Mouse (Mus musculus): ENCODE data around the gene Als2cl.

Gene Als2cl

DNA sequence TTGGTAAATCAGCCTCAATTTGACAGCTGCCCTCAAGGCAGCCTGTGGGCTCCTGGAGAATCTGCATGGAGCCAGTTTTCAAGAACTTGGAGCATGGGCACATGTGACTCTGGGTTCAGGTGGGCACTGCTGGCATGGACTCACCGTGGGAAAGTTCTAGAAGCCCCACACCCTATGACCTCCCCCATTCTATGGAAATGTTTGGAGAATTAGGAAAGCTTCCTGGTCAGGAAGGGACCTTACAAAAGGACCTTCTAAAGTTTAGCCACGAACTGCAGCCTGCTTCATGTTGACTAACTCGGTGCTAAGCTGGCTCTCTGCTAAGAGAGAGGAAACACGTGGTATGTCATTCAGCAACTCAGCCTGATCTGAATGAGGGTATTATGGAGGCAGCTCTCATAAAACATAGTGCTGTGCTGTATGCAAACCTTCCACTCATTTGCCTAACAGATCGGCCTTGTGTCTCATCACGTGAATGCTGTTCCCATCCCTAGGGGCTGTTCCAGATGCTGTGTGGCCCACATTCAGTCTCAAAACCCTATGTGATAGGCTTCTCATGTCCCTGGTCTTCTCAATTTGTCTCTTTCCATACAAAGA lies 29.8 kb downstream of the Als2cl start:
- in situ Hi-C loops (cut with MboI; ENCODE audit: unreplicated experiment in 2 of 2) = no loop called here

DNA sequence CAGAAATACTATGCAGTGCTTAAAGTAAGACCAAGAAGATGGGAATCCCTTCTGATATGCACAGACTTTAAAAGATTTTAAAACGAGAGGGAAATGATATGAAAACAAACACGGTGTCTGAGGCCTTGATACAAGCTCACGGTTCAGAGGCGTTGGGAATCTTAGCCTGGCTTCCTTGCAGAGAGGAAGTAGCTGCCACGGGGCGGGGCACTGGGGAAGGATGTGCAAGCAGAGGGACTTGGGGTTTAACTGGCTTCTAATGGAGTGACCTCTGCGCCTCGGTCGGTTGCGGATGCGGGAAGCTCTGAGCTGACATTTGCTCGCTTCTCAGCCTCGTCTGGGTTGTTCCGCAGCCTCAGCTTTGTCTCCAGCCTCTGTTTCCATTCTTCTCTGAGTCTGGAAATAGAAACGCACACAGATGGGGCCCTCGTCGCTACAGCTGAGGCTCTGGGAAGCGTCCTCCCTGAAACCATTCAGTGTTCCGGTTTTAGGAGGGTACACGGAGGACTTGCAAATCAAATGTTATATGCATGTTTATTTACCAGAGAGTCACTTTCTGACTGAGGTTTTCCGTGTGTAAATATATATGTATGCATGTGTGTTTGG lies 35.1 kb downstream of the Als2cl start:
- in situ Hi-C loops (cut with MboI; ENCODE audit: unreplicated experiment in 2 of 2) = no loop called here

DNA sequence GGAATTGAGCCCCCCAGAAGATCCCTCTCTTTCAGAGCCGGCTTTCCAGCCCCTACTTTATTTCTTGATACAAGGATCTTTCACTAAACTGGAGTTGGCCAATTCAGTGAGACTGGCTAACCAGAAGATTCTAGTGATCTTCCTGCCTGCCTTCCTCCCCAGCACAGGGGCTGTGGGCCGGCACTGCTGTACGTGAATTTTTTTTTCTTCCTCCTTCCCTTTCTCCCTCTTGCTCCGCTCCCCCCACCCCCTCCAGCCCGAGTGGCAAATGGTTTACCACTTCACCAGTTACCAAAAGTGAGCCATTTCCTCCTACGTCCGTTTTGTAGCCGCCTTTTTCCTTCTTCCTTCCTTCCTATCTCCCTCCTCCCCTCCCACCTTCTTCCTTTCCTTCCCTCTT lies 35.8 kb downstream of the Als2cl start:
- in situ Hi-C loops (cut with MboI; ENCODE audit: unreplicated experiment in 2 of 2) = no loop called here

DNA sequence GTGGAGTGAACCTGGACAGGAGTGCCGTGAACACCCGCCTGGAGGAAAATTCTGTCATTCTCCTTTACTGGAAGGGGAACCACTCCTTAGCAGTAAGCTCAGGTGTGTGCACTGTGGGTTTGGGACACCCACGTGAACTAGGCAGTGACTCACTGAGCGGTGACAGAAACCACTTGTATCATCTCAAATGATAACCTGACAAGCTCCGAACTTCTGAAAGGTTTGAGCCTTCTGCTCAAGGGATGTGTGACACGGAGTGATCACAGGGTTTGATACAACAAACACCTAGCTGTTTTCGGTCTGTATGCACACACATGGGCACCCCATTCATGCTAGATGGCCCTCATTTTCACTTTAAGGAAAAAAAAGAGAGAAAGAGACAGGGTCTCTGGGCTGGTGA lies 37.1 kb downstream of the Als2cl start, which contains the start of gene Fam240a:
Fam240a (minus strand) TSS at position 76 of the 400 bp plus-strand sequence.
- in situ Hi-C loops (cut with MboI; ENCODE audit: unreplicated experiment in 2 of 2) = no loop called here

DNA sequence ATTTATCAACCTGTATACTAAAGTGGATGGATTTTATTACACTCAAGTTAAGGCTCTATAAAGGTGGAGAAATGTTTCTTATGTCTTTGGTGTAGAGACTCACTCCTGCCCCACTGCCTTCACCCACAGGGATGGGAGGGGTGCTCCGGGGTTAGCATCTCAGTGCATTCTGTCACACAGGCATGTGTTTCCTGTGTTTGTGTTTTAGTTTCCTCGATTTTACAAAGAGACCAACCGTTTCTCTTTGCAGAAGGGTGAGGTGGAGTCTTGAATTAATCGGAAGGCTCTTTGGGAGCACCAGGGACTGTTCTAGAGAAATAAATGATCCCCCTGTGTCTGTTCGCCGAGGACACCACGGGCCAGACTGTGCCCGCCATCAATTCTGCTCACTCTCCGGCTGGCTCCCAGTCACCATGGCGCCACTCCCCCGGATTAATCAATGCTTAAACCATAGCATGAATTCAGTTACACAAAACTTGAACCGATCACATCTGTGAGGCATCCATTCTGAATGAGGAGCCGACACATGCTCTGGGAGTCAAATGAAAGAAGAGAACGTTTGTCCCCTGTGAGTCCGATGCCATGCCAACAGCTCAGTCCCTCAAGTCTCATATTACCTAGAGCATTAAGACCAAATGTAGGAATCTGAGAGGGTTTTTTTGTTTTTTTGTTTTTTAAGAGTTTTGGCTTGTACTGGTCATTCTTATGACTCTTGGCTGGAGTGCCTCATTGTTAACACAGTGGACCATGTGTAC lies 41.2 kb downstream of the Als2cl start:
- in situ Hi-C loops (cut with MboI; ENCODE audit: unreplicated experiment in 2 of 2) = loop anchor here in 1 of 2 experiments (10.0 kb wide), 1 partner anchor 154 kb away; no protein-coding TSS in a partner anchor

DNA sequence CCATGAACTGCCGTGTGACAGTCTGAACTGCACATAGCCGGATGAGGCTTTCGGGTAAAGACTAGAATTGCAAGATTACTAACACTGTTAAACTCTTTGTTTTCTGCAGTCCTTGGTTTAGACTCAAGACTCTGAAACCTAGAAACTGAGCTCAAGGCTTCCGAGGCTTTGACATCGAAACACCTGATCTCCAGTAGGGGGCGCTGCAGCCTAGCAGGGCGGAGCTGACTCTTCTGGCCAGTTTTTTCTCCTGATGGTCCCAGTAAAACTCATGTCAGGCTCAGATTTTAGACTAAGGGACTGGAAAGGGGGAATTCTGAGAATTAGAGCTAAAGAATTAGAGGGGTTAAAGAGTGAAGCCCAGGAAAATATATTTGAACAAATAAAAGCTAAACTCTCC lies 43.1 kb downstream of the Als2cl start:
- in situ Hi-C loops (cut with MboI; ENCODE audit: unreplicated experiment in 2 of 2) = loop anchor here in 1 of 2 experiments (10.0 kb wide), 1 partner anchor 152 kb away; no protein-coding TSS in a partner anchor

DNA sequence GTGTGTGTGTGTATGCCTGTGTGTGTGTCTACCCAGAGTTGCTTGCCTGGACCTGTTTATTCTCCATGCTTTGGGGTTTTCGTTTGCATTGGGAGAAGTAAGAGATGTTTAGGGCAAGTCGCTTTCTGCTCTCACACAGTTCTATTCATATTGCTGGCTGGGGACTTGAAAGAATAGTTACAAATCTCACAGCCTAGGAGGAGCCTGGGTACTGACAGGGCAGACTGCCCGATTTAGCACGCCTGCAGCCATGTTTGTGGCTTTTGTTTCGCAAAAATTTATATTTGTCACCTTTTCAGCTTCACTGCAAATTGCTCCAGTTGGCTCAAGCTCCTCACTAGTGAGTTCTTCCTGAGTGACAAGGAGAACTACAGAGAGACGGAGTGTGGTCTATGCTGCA lies 51.9 kb downstream of the Als2cl start:
- in situ Hi-C loops (cut with MboI; ENCODE audit: unreplicated experiment in 2 of 2) = no loop called here

DNA sequence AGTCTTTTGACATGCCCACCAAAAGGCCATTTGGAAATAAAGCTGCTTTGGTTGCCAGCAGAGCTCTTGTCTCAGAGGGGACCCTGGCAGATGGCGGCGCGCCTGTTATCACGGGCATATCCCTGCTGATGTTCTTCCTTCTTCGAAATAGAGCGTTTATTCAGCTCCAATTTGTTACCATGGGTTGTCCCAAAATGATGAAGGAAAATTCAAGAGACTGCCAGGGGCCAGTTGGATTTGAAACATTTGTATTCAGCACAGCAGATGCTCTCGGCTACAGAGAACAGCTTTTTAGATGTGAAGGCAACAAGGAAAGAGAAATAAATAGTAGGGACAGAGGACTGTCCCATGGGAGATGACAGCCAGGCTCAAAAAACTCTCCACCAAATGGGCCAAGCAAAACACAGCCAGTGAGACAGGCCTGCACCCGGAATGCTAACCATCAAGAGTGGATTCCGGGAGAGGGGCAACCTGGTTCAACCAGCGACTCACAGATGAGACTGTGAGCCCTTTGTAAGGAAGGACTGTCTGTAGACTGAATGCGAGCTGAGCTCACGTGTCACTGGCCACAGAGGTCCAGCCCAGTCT lies 54.3 kb downstream of the Als2cl start:
- in situ Hi-C loops (cut with MboI; ENCODE audit: unreplicated experiment in 2 of 2) = no loop called here

DNA sequence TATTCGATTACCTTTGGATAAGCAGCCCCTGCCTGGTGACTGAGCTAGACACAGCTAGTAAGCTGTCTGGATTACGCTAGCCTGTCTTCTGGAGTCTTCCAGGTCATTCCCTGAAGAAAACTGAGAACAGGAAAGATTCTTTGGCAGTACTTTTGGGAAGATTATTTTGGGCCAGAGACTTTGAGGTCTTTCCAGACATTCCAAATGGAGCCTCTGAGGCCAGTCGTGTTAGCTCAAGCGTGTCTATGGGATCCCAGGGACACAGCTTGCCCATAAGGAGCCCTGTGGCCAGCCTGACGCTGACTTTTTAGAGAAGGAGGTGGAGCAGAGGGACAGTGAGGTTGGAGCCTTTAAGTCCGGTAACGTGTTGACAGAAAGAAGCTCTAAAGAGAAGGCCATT lies 56.3 kb downstream of the Als2cl start:
- in situ Hi-C loops (cut with MboI; ENCODE audit: unreplicated experiment in 2 of 2) = no loop called here

DNA sequence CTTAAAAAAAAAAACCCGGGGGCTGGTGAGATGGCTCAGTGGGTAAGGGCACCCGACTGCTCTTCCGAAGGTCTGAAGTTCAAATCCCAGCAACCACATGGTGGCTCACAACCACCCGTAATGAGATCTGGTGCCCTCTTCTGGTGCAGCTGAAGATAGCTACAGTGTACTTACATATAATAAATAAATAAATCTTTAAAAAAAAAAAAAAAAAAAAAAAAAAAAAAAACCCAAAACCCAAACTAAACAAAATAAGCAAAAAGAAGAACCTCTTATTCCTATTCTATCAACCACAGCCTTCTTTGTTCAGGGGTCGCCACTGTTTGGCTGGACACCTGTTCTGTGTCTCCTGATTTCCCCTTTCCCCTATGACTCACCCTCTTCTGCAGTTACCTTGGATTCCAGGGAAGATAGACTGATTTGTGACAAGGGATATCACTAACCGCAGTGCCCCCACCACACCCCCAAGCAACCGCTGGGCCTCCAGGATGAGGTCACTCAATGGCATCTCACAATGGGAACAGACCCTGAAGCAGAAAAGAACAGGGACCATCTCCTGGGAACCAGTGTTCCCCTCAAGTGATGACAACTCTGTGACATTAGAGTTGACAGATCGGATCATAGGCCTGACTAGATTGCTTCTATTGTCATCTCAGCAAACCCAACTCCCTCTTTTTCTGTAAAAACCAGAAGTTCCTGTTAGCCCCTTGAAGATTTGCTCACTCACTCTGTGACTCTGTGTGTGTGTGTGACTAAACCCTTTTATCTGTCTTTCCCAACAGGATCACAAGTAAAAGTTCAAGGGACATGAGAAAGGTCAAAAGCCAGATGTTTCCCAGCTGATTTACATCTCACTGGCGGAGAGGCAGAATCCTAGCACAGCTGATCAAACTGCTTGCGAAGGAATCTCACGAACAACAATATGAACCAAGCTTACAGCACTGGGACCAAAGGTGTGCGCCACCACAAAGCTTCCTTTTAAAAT lies 58.1 kb downstream of the Als2cl start:
- in situ Hi-C loops (cut with MboI; ENCODE audit: unreplicated experiment in 2 of 2) = no loop called here

DNA sequence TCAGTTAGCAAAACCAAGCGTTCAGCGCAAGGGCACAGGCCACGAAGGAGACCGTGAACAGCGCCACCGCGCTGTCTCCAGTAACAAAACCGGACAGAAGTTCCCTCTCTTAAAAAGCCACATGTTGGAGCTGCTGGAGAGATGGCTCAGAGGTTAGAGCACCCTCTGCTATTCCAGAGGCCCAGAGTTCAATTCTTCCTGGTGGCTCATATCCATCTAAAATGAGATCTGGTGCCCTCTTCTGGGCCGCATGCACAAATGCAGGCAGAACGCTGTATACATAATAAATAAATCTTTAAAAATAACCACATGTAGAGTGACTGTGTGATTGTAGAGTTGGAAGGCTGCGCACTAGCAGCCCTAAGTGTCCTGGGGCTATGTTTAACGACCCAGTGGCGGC lies 64.6 kb downstream of the Als2cl start:
- in situ Hi-C loops (cut with MboI; ENCODE audit: unreplicated experiment in 2 of 2) = no loop called here

DNA sequence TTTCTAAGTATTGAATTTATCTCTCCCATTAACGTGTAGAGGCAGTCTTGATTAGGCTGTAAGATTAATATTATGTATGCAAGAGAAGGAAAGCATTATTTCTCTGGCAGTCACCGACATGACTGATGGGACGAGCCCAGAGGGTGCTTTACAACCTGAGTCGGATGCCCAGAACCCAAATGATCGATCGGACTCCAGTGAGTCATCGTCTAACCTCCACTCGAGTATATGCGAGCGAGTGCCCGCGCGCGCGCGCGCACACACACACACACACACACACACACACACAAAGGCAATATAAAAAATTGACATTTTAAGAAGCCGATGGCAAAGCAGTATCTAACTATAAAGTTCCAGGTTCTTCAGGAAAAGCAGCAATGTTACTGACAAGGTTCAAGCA lies 65.7 kb downstream of the Als2cl start:
- in situ Hi-C loops (cut with MboI; ENCODE audit: unreplicated experiment in 2 of 2) = no loop called here

DNA sequence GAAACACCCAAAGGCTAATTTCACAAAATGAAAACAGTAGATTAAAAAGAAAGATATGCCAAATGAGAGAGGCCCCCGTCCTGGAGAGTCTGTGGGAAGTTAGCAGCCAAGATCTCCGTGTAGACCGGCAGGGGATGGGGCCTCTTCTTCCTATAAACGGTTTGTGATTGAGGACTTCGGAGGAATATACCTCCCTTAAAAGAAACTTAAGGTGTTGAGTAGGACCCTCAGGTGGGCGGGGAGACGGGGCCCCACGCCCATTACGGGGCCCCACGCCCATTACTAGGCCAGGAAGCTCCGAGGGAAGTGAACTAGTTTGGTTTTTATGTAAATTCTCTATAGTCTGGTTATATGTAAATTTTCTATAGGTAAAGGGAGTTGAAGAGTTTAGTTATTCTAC lies 66.3 kb downstream of the Als2cl start, which contains the start of gene Tdgf1:
Tdgf1 (minus strand) TSS at position 233 of the 400 bp plus-strand sequence.
- in situ Hi-C loops (cut with MboI; ENCODE audit: unreplicated experiment in 2 of 2) = no loop called here

DNA sequence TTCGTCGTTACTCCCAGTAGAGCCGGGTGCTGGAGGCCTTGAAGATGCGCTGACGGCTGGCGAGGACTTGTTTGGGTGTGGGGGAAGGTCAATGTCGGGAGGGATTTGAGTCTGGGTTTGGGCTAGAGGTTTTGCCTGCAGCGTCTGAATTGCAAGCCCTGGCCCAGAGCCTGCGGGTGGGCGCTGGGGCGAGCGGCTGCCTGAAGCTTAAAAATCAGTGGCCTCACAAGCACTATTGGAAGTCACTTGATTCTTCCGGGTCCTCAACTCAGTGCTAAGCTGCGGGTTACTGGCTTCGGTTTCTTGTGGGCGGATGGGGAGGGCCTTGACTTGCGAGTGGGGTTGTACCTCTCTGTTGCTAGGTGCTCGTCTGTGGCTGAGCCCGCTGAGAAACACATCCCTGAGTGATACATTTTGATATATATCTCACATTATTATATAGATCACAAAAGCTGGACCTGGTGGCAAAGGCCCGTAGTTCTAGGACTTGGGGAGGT lies 66.9 kb downstream of the Als2cl start:
- in situ Hi-C loops (cut with MboI; ENCODE audit: unreplicated experiment in 2 of 2) = no loop called here

DNA sequence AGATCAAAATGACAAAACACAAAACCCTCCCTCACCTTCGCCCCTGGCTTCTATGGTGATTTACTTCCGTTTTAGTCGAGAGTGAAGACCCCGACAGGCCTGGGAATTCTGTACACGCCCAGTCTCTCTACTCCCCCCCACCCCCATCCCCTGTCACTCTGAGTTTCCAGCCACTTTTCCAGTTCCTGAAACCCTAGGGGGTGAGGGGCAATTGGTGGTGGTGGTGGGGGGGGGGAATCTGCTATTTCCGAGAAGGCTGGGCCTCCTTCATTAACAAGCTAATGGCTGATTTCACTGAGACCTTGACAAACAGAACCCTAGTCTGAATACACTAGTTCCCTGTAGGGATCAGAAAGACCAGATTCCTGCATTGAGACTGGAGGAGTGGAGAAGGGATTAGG lies 67.6 kb downstream of the Als2cl start:
- in situ Hi-C loops (cut with MboI; ENCODE audit: unreplicated experiment in 2 of 2) = no loop called here

DNA sequence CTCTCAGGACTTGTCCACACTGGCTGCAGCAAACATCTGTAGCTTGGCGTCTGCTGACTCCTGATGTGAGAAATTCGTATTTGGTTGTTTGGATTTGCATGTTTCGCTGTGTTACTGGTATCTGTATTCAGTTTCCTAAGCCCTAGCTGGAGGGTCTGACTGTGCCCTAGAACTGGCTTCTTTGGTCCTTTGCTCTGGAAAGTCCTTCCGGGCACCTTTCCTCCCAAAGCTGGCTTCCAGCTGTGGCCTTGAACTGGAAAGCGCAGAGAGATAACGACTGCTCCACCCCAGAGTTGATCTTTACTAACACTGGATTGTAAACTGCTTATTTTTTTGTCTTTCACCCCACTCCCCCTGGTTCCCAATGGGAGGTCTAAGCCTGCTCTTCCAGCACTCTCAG lies 68.2 kb downstream of the Als2cl start:
- in situ Hi-C loops (cut with MboI; ENCODE audit: unreplicated experiment in 2 of 2) = no loop called here

DNA sequence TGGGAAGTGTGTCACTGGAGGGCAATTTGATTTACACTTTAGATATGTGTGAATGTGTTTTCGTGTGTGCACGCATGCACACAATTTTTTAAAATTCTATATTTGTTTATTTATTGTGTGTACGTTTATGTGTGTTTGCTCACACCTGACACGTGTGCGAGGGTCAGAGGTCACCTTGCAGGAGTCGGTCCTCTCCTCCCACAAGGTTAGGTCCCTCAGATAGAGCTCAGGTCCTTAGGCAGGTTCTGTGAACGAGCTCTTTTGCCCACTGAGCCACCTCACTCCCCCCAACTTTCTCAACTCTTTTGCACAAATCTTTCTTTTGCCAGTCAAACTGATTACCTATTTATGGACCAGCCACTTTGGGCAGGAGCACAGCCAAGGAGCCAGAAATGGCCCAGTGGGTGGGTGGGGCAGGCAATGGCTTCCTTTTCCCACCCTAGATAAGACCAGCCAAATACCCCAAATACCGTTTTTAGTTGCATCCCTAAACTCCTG lies 69.2 kb downstream of the Als2cl start:
- in situ Hi-C loops (cut with MboI; ENCODE audit: unreplicated experiment in 2 of 2) = no loop called here

DNA sequence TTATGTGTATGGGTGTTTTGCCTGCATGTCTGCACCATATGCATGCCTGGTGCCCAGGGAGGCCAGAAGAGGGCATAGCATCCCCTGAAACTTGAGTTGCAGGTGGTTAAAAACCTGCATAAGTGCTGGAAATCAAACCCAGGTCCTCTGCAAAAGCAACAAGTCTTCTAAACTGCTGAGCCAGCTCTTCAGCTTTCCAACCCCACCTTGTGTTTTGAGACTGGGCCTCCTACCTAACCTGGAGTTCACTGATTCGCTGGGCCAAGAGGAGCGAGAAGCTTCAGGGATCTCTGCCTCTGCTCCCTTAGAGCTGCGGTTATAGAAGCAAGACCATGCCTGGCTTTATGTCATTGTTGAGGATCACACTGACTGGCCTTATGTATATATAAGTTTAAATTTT lies 70.4 kb downstream of the Als2cl start:
- in situ Hi-C loops (cut with MboI; ENCODE audit: unreplicated experiment in 2 of 2) = no loop called here

Measured in v-Abl transformed pro-B cells (cell line).